Mouse (Mus musculus): ENCODE measurements around the gene Gprasp1.
"Not testable (repeated sequence)": the region's sequence is repeated elsewhere in the genome, so short reads cannot be mapped to it uniquely, and the experiment has no call there.

Gene Gprasp1

DNA sequence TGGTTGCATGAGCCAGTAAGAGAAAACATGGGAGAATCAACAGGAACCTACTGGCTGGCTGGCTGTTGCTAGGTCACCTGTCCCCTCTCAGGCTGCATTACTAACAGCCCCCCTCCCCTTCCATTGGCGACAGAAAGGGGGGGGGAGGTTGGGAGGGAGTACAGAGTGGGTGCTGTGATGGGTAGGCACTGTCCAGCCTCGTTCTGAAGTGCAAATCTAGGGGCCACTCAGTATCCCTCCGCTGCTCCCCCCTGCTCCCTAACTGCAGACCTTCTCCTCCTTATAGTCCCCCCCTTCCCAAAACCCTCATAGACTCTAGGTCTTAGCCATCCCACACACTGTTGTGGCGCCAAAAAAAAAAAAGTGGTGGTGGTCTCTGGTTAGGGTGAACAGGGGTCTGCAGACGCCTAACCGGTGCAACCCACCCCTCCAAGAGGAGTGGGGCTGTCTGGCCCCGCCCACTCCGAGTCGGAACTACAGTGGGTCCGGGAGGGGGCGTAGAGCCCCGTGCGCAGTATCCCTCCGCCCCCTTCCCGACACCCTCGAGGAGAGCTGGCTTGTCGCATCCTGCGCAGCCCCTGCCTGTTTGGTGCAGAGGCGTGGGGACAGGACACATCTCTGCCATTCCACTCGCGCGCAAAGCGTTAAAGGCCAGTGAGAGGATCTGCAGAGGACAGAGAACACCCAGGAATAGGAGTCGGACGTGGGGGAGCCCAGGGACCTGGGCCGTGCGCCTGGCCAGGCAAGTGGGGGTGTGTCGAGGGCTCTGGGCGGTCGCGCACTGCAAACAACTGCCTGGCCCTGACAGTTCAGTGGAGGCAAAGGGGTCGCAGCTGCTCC lies 96.2 kb downstream of the Gprasp1 start, which contains the start of gene Gprasp2:
Gene Gprasp2 (plus strand): TSS at position 514 of the 840 bp plus-strand sequence.
- DNase-seq = peak; percentile 8

DNA sequence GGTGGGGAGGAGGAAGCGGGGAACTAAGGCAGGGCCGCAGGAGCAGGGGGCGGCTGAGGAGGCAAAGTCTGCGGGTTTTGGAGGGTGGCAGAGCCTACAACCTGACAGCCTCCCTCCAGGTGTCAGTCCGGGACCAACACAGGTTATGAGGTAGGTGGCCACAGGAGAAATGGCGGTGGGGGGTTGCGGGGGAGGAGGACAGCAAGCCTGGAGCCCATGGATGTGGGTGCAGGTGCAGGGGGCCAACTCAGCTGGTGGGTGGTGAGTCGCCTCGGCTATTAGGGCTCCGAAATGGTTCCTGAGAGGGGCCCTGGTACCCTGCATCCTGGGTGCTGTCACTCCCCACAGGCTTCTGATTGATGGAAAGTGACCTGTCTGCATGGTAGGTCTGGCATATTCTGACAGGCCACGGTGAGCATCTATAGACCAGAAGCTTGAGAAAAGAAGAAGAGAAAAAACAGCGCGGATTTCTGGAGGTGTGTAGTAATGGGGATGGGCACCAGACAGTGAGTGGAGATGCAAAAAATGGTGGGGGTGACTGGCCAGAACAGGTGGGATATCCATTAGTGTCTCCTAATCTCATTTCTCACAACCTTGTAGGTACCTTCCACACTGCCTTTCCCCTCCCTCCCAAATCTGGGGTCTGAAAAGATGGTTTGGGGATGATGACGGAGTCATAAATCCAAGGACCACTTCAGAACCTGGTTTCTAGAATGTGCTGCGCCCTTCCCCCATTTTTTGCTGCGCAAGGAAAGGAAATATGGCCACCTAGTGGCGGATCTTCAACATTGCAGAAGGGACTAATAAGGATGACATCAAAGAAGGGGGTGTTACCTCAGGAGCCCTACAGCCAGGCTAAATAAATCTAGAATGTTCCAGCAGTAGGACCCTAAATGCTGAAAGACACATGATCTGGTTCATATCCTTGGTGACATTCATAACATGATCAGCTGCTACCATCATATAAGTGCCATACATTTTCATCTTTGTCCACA lies 97.2 kb downstream of the Gprasp1 start:
- not testable (repeated sequence) for DNase-seq
